Mouse (Mus musculus) neural tube, embryonic 13.5 days (tissue): ENCODE results near the gene Gm20388. TPM values are rescaled to one million over a fixed set of nuclear protein-coding genes. Genes with fewer than 3 reads are reported as not detected.
A peak's percentile ranks its signal among the peaks of the same experiment; 100 is the strongest.

ENCODE experiments used
- ATAC-seq: fragments of 200-750 bp; cut with Nextera tagmentation; 2 replicates; pipeline ENCODE4 v1.8.0; 2017; ENCODE audit warnings: low read depth, mild to moderate bottlenecking, moderate TSS enrichment, moderate library complexity
- H3K27ac ChIP-seq: fragments of 300-500 bp; sonication (generic); replicated peaks from 2 replicates; pipeline ENCODE4 v1.5.1; 2015; ENCODE audit warnings: moderate library complexity, mild to moderate bottlenecking, inconsistent platforms
- H3K27me3 ChIP-seq: fragments of 300-500 bp; sonication (generic); 2 replicates; pipeline ENCODE4 v1.6.1; 2015; ENCODE audit warnings: mild to moderate bottlenecking, inconsistent platforms
- H3K36me3 ChIP-seq: fragments of 300-500 bp; sonication (generic); 2 replicates; pipeline ENCODE4 v1.6.1; 2015; ENCODE audit warnings: mild to moderate bottlenecking, inconsistent platforms
- H3K4me1 ChIP-seq: fragments of 300-500 bp; sonication (generic); replicated peaks from 2 replicates; pipeline ENCODE4 v1.6.1; 2015; ENCODE audit warnings: inconsistent platforms
- H3K4me2 ChIP-seq: fragments of 300-500 bp; sonication (generic); 2 replicates; pipeline ENCODE4 v1.6.1; 2015; ENCODE audit warnings: inconsistent platforms, mild to moderate bottlenecking, moderate library complexity
- H3K4me3 ChIP-seq: fragments of 300-500 bp; sonication (generic); 2 replicates; pipeline ENCODE4 v1.5.1; 2015; ENCODE audit warnings: mild to moderate bottlenecking, inconsistent platforms
- H3K9ac ChIP-seq: fragments of 300-500 bp; sonication (generic); 2 replicates; pipeline ENCODE4 v1.6.1; 2015; ENCODE audit warnings: moderate library complexity, mild to moderate bottlenecking, inconsistent platforms
- H3K9me3 ChIP-seq: fragments of 300-500 bp; sonication (generic); 2 replicates; pipeline ENCODE4 v1.6.1; 2016; ENCODE audit warnings: inconsistent platforms
- WGBS: fragments of 180-500 bp; shearing (Covaris S2); methylation state at CpG from one replicate; pipeline ENCODE4 v1.1.7; 2015; 5-methylcytosine and 5-hydroxymethylcytosine counted together
- polyA plus RNA-seq: library from polyadenylated mRNA; unstranded; fragments of >200 nt; fragmentation: Nextera tagmentation; extraction: Ambion mirVana; gene quantifications from 2 replicates; pipeline ENCODE4 v1.2.1, GENCODE M21; 2015

Gm20388 gene
- polyA plus RNA-seq, 1 experiment from 2014 or later: 0.27 TPM

DNA sequence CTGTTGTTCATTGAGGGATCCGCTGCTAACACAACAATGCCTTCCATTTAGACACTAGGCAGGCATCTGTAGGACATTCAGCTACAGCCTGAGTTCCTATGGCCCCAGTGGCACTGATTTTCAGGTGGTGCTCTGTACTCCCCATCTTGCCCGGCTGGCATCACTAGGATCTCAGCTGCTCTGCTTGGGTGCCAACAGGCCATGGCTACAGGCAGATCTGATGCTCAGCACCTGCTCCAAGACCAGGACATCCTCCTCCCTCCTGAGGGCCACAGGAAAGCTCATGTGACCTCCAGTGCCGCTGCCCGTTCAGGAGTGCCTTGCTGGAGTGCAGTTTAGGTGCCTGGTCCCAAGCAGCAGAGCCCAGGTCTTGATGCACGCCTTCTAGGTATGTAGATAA lies 1721.8 kb downstream of the Gm20388 start:
- 76% methylated on average over 5 of the region's 5 CpGs for WGBS
- Histone ChIP-seq H3K9me3 (no peaks in the 10 kb centered on the region), H3K4me1 (peaks cover 38% of the 10 kb centered on the region), H3K27ac (no peak overlapping the region), H3K36me3 (peaks cover 18% of the 10 kb centered on the region), H3K9ac (no peak overlapping the region), H3K27me3 (no peaks in the 10 kb centered on the region), H3K4me2 (no peak overlapping the region), H3K4me3 (no peak overlapping the region)
- ATAC-seq: no peak

DNA sequence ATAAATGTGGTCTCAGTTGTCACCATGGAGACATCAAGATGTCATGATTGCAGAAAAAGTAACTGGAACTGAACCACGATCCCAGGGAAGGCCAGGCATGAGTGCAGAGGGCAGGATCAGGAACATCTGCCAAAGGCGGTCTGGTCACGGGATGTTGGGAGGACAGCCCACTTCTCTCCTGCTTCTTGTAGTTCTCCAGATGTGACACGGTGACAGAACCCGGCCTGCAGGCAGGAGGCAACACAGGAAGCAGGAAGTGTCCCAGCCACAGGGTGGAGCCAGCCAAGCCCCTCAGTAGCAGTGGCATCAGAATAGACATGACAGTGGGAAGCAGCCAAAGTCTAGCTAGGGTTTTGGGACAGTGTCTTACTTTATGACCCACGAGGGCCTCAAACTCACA lies 1724.9 kb downstream of the Gm20388 start:
- Histone ChIP-seq H3K9ac (no peak overlapping the region), H3K4me1 (peaks cover 62% of the 10 kb centered on the region), H3K36me3 (peaks cover 7% of the 10 kb centered on the region; the same call in 1 of the 2 replicates), H3K9me3 (no peaks in the 10 kb centered on the region), H3K27ac (no peak overlapping the region), H3K4me3 (no peak overlapping the region), H3K4me2 (no peak overlapping the region), H3K27me3 (no peaks in the 10 kb centered on the region)
- no peak for ATAC-seq
- WGBS: 76% methylated on average over 6 of the region's 6 CpGs

DNA sequence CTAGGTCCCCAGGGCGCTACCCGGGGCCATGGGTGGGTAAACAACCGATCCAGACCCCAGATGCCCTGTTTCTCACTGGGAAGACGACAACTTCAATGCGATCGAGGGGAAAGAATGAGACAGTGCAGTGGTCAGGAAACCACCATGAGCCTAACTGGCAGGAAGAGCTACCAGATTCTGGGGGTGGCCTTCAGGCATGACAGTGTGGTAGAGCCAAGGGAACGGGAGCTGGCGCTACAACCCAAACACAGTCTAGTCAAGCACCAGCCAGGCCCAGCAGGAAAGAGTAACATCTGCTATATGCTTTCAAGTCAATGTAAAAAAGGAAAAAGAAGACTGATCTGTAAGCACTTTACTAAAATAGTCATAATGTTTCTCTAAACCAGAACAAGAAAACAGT lies 1725.5 kb downstream of the Gm20388 start:
- H3K4me1 ChIP-seq: peaks cover 66% of the 10 kb centered on the region
- WGBS: 85% methylated on average over 8 of the region's 8 CpGs
- H3K36me3 ChIP-seq: peaks cover 7% of the 10 kb centered on the region; the same call in 1 of the 2 replicates
- 0 out of 2 replicates have a peak overlapping the region, but pooled peaks have one; percentile 14 for H3K27ac ChIP-seq
- ATAC-seq: no peak
- H3K4me3 ChIP-seq: no peak overlapping the region
- H3K9me3 ChIP-seq: no peaks in the 10 kb centered on the region
- H3K27me3 ChIP-seq: no peaks in the 10 kb centered on the region
- H3K4me2 ChIP-seq: no peak overlapping the region
- no peak overlapping the region for H3K9ac ChIP-seq

DNA sequence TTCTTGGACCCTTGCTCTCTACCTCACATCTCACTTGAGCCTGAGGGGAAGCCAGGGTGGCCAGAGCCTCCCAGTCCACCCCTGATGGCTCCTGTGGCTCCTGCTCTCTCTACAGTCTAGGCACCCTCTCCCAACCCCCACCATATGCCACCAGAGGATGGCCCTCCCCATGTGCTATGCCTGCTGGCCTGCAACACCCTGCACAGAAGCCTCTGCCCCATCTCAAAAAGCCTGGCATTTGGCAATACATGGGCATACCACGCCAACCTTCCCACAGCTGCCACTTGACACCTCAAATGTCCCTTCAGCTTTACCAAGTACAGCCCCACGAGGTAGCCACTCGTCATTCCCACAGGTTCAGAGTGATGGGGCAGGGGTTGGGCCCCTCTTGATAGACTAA lies 1732.2 kb downstream of the Gm20388 start:
- no peaks in the 10 kb centered on the region for H3K9me3 ChIP-seq
- peak overlapping the region; percentile 53 for H3K9ac ChIP-seq
- H3K36me3 ChIP-seq: 0 out of 2 replicates have a peak, but pooled peaks cover 3% of the 10 kb centered on the region
- peak overlapping the region; percentile 46 for H3K27ac ChIP-seq
- no peak overlapping the region for H3K4me3 ChIP-seq
- peaks cover 87% of the 10 kb centered on the region for H3K4me1 ChIP-seq
- no peak overlapping the region; the same call in 1 of the 2 replicates for H3K4me2 ChIP-seq
- no peak for ATAC-seq
- H3K27me3 ChIP-seq: no peaks in the 10 kb centered on the region
- 83% methylated on average over 3 of the region's 3 CpGs for WGBS

DNA sequence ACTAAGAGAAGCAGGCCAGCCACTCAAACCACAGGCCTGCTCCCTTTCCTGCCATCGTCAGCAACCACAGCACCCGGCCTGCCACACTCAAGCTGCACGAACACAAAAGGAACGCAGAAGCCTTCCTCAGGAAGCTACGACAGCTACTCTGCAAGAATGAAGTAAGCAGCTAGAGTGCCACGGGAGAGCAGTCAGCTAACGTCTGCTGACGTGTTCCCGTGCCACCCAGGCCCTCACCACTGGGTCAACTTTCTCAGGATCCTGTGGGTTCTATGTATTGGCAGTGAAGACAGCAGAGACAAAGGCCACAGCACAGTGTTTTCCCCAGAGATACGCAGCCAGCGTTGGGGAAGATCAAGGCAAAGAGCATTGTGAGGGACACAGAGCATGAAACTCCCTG lies 1732.7 kb downstream of the Gm20388 start:
- H3K4me2 ChIP-seq: no peak overlapping the region
- H3K36me3 ChIP-seq: no peaks in the 10 kb centered on the region
- no peak for ATAC-seq
- H3K4me3 ChIP-seq: no peak overlapping the region
- 66% methylated on average over 11 of the region's 11 CpGs for WGBS
- H3K9ac ChIP-seq: peak overlapping the region; percentile 53
- H3K27ac ChIP-seq: peak overlapping the region; percentile 46
- H3K9me3 ChIP-seq: no peaks in the 10 kb centered on the region
- H3K4me1 ChIP-seq: peaks cover 87% of the 10 kb centered on the region
- no peaks in the 10 kb centered on the region for H3K27me3 ChIP-seq

DNA sequence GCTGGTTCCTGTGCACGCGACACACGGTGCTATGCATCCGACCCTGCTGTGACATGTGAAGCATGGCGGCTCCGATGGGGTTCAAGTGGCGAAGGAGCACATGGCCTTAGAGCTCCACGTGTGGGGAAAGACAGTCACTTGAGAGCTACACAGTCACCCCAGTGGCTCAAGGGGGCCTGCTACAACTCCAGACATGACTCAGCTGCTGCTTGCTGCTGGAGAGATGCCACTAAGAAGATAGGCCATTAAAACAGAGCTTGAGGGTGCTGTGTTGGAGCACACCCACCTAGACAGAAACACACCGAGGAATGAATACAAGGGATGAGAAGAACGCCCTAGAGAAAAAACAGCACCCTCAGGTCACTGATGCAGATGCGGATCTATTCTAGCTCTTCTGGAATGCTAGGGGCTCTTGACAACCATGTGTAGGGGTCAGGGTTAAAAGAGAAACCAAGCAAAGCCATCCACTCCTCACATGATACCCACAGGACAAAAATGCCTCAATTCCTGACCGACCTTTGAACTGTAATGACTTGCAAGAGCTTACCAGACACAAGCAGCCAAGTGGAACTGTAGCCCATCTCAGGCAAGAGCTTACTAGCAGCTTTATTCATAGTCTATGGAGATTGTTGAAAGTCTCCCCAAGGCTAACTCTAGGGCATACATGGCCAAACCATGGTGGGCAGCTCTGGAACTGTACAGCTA lies 1737.0 kb downstream of the Gm20388 start:
- 69% methylated on average over 12 of the region's 12 CpGs for WGBS
- Histone ChIP-seq H3K4me3 (peak overlapping the region; percentile 63; the same call in 1 of the 2 replicates), H3K9ac (no peak overlapping the region), H3K4me1 (peaks cover 88% of the 10 kb centered on the region), H3K4me2 (peak overlapping the region; percentile 100), H3K9me3 (no peaks in the 10 kb centered on the region), H3K36me3 (no peaks in the 10 kb centered on the region), H3K27me3 (no peaks in the 10 kb centered on the region), H3K27ac (no peak overlapping the region)
- ATAC-seq: no peak

DNA sequence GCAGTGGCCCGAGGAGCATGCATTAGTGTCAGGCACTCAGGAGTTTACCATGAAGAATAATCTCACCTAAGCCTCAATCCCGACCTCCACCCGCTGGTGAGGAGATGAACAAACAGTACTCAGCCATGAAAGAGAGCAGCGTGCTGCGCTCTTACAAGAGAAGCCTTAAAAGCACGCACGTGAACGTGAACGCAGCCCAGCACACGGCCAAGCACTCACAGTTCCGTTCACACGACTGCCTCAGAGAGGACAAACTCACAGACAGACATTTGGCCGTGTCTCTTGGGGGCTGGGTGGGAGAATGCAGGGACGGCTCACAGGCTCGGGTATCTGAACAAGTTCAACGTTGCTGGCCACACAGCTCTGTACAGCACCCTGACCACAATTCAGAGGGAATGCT lies 1737.8 kb downstream of the Gm20388 start:
- Histone ChIP-seq H3K36me3 (no peaks in the 10 kb centered on the region), H3K4me1 (peaks cover 81% of the 10 kb centered on the region), H3K27ac (no peak overlapping the region), H3K4me2 (peak overlapping the region; percentile 100), H3K4me3 (peak overlapping the region; percentile 63), H3K9ac (peak overlapping the region; percentile 46), H3K27me3 (no peaks in the 10 kb centered on the region), H3K9me3 (no peaks in the 10 kb centered on the region)
- no peak for ATAC-seq
- 63% methylated on average over 16 of the region's 16 CpGs for WGBS

DNA sequence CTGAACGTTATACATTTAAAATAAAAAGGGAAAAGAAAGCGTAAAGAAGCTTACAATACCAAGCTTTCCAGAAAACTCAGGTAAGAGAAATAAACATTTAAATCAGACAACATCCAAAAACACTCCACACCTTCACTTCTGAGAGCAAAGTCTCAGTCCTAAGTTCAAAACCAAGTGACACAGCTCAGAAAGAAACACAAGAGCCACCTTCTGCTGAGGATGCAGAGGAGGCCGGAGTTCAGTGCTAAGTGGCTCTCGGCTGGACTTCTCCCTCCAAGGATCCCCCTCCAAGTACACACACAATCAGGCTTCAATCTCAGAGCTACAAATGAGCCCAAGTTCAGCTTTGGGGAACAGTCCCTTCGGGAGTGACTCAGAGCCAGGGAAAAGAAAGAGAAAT lies 1738.8 kb downstream of the Gm20388 start:
- Histone ChIP-seq H3K4me3 (peak overlapping the region; percentile 63), H3K9ac (peak overlapping the region; percentile 90), H3K9me3 (no peaks in the 10 kb centered on the region), H3K36me3 (no peaks in the 10 kb centered on the region), H3K27me3 (no peaks in the 10 kb centered on the region), H3K27ac (0 out of 2 replicates have a peak overlapping the region, but pooled peaks have one; percentile 28), H3K4me2 (peak overlapping the region; percentile 100), H3K4me1 (peaks cover 81% of the 10 kb centered on the region)
- 80% methylated on average over 5 of the region's 5 CpGs for WGBS
- no peak for ATAC-seq

DNA sequence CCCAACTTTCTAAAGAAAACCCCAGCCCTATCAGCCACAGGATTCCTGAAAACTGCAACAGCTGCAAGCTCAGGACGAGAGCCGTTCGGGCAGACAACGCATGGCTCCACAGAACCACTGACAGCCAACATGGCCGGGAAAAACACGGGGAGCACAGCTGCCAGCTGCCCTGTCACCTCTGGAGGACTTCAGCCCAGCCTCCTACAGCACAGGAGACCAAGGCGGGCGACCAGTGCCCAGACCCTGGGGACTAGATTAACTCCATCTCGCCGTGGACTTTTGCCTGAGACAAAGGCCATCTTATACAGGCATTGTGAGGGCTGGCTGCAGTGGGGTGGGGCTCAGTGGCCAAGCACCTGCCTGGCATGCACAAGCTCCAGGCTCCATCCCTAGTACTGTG lies 1739.3 kb downstream of the Gm20388 start:
- WGBS: 24% methylated on average over 10 of the region's 10 CpGs
- H3K9ac ChIP-seq: peak overlapping the region; percentile 90
- no peak for ATAC-seq
- no peaks in the 10 kb centered on the region for H3K9me3 ChIP-seq
- peak overlapping the region; percentile 63 for H3K4me3 ChIP-seq
- H3K4me2 ChIP-seq: peak overlapping the region; percentile 100
- H3K4me1 ChIP-seq: peaks cover 81% of the 10 kb centered on the region
- H3K27ac ChIP-seq: 0 out of 2 replicates have a peak overlapping the region, but pooled peaks have one; percentile 28
- no peaks in the 10 kb centered on the region for H3K36me3 ChIP-seq
- H3K27me3 ChIP-seq: no peaks in the 10 kb centered on the region

DNA sequence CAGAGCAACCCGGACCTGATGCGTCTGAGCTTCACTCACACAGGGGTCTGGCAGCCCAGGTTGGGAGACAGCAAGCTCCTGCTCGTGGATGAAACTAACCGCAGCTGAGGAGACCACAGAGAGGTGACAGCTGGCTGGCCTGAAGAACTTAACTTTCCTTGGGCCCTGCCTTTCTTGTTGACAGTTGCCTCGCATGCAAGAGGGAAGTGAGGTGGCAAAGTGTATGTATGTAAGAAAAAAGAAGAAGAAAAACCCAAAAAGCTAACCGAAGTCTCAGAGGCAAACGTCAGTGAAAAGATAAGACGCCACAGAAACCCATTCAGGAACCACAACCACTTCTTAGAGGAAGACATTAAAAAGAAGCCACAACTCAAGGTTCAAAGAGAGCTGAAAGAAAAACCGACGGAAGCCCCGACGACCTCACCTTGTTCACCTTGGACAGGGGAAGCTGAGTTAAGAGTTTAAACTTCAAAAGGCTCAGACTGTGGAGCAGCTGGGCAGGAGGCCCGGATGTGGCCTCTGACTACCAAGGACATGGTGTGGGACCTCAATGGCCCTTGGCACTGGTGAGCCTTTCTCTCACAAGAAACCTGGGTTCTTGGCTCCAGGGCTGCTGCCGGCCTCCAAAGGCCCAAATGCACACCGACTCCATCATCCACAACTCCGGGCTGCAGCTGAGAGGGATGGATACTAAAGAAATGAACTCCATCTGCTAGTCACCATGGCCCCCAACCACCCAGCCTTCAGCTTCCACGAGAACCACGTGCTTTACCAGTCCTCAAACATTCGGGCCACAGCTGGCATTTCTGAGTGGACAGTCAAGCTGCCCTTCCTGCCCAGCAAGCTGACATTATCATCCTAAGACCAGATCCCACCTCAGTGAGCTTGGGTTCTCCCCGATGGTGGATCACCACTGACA lies 1740.0 kb downstream of the Gm20388 start:
- Histone ChIP-seq H3K27me3 (no peaks in the 10 kb centered on the region), H3K27ac (peak overlapping the region; percentile 78; the same call in 1 of the 2 replicates), H3K4me3 (peak overlapping the region; percentile 63), H3K4me2 (peak overlapping the region; percentile 100), H3K4me1 (peaks cover 75% of the 10 kb centered on the region), H3K9me3 (no peaks in the 10 kb centered on the region), H3K36me3 (no peaks in the 10 kb centered on the region), H3K9ac (peak overlapping the region; percentile 90)
- WGBS: 65% methylated on average over 20 of the region's 20 CpGs
- no peak for ATAC-seq

DNA sequence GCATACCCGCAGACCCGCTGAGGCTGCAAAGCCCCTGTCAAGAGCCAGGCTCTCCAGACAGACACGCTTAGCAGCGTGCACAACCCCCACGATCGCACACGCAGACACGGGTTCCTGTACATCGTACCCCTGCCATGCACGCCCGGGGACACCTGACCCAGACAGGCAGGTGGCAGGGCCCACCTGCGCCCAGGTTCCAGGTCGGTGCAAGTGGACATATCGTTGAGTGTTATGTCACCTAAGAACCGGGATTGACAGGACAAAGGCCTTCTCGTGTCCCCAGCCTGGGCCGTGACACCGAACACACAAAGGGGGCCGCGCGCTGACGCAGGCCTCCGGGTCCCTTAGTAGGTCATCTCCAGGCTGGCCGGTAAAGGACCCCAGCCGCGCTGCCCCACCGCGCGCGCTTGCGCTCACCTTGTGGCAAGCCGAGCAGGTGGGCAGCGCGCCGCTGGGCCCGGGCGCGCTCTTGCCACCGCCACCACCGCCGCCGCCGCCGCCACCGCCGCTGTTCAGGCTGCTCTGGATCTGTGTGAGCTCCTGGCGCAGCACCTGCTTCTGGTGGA lies 1740.8 kb downstream of the Gm20388 start:
- Histone ChIP-seq H3K4me2 (peak overlapping the region; percentile 100), H3K27me3 (no peaks in the 10 kb centered on the region), H3K9me3 (no peaks in the 10 kb centered on the region), H3K9ac (peak overlapping the region; percentile 90), H3K4me3 (peak overlapping the region; percentile 63), H3K36me3 (no peaks in the 10 kb centered on the region), H3K27ac (peak overlapping the region; percentile 78), H3K4me1 (peaks cover 67% of the 10 kb centered on the region)
- WGBS: 10% methylated on average over 47 of the region's 47 CpGs
- no peak for ATAC-seq
